Mouse (Mus musculus): Measurements from ENCODE around the gene Ina. TPM values are rescaled to one million over a fixed set of nuclear protein-coding genes. Genes with fewer than 3 reads are reported as not detected.

Ina gene
- 1.5 TPM for polyA plus RNA-seq (2021)

DNA sequence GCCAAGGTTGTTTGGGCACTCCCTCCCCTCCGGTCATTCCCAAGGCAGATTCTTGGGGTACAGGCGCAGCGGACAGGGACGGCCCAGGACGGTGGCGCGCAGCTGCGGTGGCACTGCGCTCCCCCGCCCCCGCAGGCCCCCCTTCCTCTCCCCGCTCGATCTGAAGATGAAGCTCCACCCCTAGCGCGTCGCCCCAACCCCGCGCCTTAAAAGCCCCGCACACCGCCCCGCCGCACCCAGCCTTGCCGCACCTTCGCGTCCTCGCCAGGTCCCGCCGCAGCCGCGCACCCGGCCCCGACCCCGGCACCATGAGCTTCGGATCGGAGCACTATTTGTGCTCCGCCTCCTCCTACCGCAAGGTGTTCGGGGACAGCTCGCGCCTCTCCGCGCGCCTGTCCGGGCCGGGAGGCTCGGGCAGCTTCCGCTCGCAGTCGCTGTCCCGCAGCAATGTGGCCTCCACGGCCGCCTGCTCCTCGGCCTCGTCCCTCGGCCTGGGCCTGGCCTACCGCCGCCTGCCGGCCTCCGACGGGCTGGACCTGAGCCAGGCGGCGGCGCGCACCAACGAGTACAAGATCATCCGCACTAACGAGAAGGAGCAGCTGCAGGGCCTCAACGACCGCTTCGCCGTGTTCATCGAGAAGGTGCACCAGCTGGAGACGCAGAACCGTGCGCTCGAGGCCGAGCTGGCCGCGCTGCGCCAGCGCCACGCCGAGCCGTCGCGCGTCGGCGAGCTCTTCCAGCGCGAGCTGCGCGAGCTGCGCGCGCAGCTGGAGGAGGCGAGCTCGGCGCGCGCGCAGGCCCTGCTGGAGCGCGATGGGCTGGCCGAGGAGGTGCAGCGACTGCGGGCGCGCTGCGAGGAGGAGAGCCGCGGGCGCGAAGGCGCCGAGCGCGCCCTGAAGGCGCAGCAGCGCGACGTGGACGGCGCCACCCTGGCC, at the start of gene Ina, which contains the start of gene Nt5c2:
Gene Ina (plus strand): TSS at position 252 of the 935 bp plus-strand sequence.
Gene Nt5c2 (minus strand): TSS at position 707 of the 935 bp plus-strand sequence.
- no peak for DNase-seq (ENCODE audit: low read depth, low spot score)
- no peak for TF ChIP-seq CTCF (IDR thresholded peaks at IDR 0.05)
- ATAC-seq = peak; percentile 33
- in situ Hi-C loops (cut with MboI; ENCODE audit: low pct_unique_long_range_greater_than_20kb) = no loop called here
- ChIA-PET CTCF (no interaction called here), POLR2A (no interaction called here)
- H3K27me3 ChIP-seq = peaks cover 61% of the 10 kb centered on the region

DNA sequence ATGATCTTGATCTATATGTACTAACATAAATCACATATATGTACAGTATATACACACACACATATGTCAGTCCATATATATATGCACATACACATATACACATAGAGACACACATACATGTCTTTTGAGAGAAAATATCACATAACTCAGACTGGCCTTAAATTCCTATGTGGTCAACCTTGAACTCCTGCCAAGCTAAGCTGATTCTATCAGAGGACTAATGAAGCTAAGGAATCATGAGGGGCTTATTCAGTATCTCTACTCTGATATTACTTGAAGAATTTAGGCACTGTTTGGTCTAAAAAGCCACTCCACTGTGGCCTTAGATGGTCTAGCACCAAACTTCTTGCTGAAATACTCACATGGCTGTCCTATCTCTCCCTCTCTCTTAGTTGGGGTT, 49.0 kb upstream of the Ina start:
- H3K27me3 ChIP-seq = no peaks in the 10 kb centered on the region
- TF ChIP-seq CTCF (IDR thresholded peaks at IDR 0.05) = no peak
- ChIA-PET POLR2A (no interaction called here), CTCF (interaction anchor here (1.2 kb wide), 1 partner anchor 12 kb away, joined by 3 read pairs; no protein-coding TSS in a partner anchor)
- ATAC-seq (no peak), DNase-seq (ENCODE audit: low read depth, low spot score) (no peak)
- in situ Hi-C loops (cut with MboI; ENCODE audit: low pct_unique_long_range_greater_than_20kb) = no loop called here

DNA sequence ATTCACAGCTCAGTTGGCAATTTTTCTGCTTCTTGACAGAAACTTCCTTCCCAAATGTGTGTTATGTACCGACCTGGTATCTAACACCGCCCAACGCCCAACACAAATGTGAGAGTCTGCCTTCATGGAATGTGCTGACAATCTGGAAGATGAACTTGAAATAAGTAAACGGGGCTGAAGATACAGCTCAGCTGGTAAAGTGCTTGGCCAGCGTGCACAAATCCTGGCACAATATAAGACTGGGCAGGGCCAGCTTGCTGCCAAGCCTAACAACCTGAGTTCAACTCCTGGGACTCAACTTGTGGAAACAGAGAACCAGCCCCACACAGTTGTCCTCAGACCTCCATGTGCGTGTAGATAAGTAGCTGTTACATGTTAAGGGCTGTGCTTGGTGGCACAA, 48.2 kb upstream of the Ina start:
- no peak for DNase-seq (ENCODE audit: low read depth, low spot score)
- H3K27me3 ChIP-seq = no peaks in the 10 kb centered on the region
- TF ChIP-seq CTCF (IDR thresholded peaks at IDR 0.05) = no peak
- ChIA-PET CTCF (interaction anchor here (0.8 to 1.2 kb wide), 2 partner anchors 13 to 22 kb away, joined by 3 read pairs; no protein-coding TSS in a partner anchor), POLR2A (no interaction called here)
- no peak for ATAC-seq
- in situ Hi-C loops (cut with MboI; ENCODE audit: low pct_unique_long_range_greater_than_20kb) = no loop called here

DNA sequence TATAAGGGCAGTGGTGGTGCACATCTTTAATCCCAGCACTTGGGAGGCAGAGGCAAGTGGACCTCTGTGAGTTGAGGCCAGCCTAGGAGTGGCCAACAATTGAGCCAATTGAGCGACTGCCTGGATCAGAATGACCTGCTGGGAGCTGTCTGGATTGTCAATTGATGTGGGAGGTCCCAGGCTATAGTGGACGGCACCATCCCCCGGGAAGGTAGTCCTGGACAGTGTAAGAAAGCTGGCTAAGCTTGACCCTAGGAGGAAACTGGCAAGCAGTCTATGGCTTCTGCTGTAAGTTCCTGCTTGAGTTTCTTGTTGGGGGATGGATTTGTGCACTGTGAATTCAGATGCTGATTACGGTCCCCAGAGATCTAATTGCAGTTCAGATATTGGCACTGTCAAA, 46.6 kb upstream of the Ina start:
- no peak for DNase-seq (ENCODE audit: low read depth, low spot score)
- ATAC-seq = no peak
- ChIA-PET POLR2A (no interaction called here), CTCF (no interaction called here)
- in situ Hi-C loops (cut with MboI; ENCODE audit: low pct_unique_long_range_greater_than_20kb) = no loop called here
- H3K27me3 ChIP-seq = no peaks in the 10 kb centered on the region
- no peak for TF ChIP-seq CTCF (IDR thresholded peaks at IDR 0.05)

DNA sequence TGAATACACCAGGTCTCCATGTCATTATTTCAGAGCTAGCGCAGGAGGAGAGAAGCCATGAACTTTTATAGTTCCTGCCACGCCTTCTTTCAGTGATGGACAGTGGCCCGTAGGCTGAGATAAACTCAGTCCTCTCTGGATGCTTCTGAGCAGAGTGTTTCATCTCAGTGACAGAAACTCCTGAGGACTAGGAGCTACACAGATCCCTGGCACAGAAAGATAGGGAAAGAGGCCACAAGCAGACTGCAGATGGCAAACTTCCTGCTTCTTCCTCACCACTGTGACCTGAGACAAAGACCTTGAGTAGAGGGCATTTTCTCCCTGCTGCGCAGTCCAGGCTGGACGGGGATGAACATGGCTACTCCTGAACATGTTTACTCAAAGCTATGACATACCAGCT, 45.7 kb upstream of the Ina start:
- DNase-seq (ENCODE audit: low read depth, low spot score) (no peak), ATAC-seq (no peak)
- ChIA-PET CTCF (interaction anchor here (1.2 to 2.4 kb wide), 8 partner anchors 9 to 93 kb away, joined by 3 to 11 read pairs (median 4); no protein-coding TSS in a partner anchor), POLR2A (interaction anchor here (1.3 to 2.7 kb wide), 2 partner anchors 8 to 20 kb away, joined by 7 to 15 read pairs; no protein-coding TSS in a partner anchor)
- no peaks in the 10 kb centered on the region for H3K27me3 ChIP-seq
- in situ Hi-C loops (cut with MboI; ENCODE audit: low pct_unique_long_range_greater_than_20kb) = no loop called here
- TF ChIP-seq CTCF (IDR thresholded peaks at IDR 0.05) = no peak

DNA sequence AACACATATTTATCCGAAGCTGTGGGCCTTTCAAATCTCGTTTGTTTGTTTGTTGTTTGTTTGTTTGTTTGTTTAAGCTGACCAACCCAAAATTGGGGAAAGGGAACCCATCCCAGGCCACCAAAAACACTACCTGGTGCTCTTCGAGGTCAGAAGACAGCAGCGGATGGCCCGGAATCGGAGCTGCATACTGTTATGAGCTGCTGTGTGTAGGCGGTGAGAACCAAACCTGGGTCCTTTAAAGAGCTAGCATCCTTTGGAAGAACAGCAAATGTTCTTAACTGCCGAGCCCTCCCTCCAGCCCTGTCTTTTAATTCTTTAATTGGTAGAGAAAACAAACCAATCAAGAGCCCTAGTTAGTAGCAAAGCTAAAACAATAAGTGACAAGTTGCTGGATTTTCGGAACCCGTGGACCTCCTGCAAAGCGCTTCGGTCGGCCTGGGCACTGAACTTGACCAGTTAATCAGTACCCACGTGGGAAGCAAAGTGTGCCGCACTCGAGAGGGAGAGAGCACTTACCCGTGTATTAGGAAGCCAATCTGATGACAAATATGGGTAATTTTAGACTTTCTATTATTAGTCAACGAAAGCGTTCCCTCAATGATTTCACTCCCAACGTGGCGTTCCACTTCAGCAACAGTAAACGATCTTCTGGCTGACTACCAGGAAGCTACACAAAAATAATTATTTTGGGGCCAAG, 45.1 kb upstream of the Ina start:
- in situ Hi-C loops (cut with MboI; ENCODE audit: low pct_unique_long_range_greater_than_20kb) = no loop called here
- peak; percentile 78 for ATAC-seq
- POLR2A ChIA-PET = interaction anchor here (0.6 to 2.7 kb wide), 3 partner anchors 9 to 134 kb away, joined by 7 to 15 read pairs (median 7); no protein-coding TSS in a partner anchor
- peak; percentile 93 for DNase-seq (ENCODE audit: low read depth, low spot score)
- H3K27me3 ChIP-seq = no peaks in the 10 kb centered on the region
- CTCF ChIA-PET = interaction anchor here (1.1 to 2.4 kb wide), 9 partner anchors 9 to 94 kb away, joined by 3 to 11 read pairs (median 4); no protein-coding TSS in a partner anchor
- TF ChIP-seq CTCF (IDR thresholded peaks at IDR 0.05) = no peak

DNA sequence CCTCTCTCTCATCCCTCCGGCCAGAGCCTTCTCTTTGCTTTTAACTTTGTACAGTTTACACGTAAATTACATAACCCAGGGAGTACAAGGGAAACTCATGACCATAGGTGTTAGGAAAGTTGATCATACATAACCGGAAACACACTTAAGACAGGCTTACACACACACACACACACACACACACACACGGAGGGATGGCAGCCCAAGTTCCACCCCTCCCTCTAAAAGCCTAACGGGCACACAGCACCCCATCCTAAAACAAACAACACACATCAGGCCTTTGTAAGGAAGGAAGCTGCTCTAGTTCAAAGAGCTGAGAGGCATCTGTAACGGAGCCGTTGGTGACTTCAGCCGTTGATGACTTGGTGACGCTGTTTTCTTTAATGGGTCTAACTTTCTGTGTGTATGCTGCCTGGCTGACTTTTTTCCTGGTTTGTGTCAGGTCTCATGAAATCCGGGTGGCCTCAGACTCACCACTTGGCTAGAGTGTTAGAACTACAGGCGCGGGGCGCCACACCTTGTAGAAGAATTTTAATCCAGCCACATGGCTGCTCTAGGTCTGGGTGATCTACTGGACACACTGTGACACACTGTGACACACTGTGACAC, 44.3 kb upstream of the Ina start:
- peak; percentile 45 for ATAC-seq

DNA sequence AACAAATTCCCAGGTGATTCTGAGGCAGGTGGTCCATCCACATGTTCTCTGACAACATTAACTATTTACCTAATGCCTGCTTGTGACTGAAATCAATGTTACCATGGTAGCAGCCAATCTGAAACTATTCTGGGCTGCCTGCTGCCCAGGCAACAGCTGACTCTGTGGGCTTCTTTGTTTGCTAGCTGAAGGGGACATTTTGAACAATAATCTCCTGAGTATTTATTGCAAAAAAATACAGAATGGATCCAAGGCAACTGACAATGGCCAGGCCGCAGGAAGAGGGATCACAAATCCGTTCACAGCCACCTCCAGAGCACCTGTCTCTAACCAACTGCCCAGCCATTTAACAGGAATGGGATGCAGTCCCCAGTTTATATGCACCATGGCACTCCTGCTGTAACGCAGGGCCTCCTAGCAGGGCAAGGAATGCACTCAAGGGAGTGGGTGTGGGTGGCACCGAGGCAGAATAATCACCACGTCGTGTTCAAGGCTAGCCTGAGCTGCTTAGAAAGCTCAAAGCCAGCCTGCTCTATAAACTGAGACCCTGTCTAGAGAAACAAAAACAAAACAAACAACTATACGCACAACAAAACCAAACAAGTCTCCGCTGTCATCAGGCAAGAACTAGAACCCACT, 43.3 kb upstream of the Ina start:
- ATAC-seq (no peak), DNase-seq (ENCODE audit: low read depth, low spot score) (no peak)
- in situ Hi-C loops (cut with MboI; ENCODE audit: low pct_unique_long_range_greater_than_20kb) = no loop called here
- POLR2A ChIA-PET = interaction anchor here (1.0 to 2.7 kb wide), 2 partner anchors 18 to 35 kb away, joined by 3 to 15 read pairs; no protein-coding TSS in a partner anchor
- no peak for TF ChIP-seq CTCF (IDR thresholded peaks at IDR 0.05)
- H3K27me3 ChIP-seq = no peaks in the 10 kb centered on the region
- CTCF ChIA-PET = no interaction called here

More for the DNA sequence above, 44.3 kb upstream of the Ina start:
- in situ Hi-C loops (cut with MboI; ENCODE audit: low pct_unique_long_range_greater_than_20kb) = no loop called here
- ChIA-PET CTCF (interaction anchor here (0.7 to 2.4 kb wide), 8 partner anchors 9 to 94 kb away, joined by 3 to 11 read pairs (median 4); no protein-coding TSS in a partner anchor), POLR2A (interaction anchor here (0.6 to 2.7 kb wide), 3 partner anchors 9 to 211 kb away, joined by 5 to 15 read pairs (median 7); no protein-coding TSS in a partner anchor)
- no peak for DNase-seq (ENCODE audit: low read depth, low spot score)
- no peak for TF ChIP-seq CTCF (IDR thresholded peaks at IDR 0.05)
- H3K27me3 ChIP-seq = no peaks in the 10 kb centered on the region

DNA sequence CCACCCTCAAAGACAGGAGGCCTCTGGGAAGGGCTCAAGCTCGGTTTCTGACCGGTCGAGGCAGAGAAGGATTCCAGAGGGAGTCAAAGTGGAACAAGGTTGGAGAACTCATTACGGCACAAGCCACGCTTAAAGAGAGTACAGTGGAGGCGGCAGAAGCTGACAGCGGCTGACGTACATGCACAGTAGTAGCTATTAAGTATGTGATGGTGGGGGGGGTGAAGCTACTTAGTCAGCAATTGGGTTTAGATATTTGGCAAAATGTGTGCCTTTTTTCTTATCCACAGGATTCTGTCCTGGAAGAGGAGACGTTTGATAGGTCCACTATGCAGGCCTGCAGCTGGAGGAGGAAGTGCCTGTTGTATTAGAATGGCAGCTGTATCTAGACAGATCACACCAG, 42.8 kb upstream of the Ina start:
- CTCF ChIA-PET = no interaction called here
- no peak for TF ChIP-seq CTCF (IDR thresholded peaks at IDR 0.05)
- DNase-seq (ENCODE audit: low read depth, low spot score) (no peak), ATAC-seq (no peak)
- in situ Hi-C loops (cut with MboI; ENCODE audit: low pct_unique_long_range_greater_than_20kb) = no loop called here
- H3K27me3 ChIP-seq = no peaks in the 10 kb centered on the region
- POLR2A ChIA-PET = interaction anchor here (1.0 to 2.7 kb wide), 2 partner anchors 18 to 36 kb away, joined by 3 to 15 read pairs; no protein-coding TSS in a partner anchor

DNA sequence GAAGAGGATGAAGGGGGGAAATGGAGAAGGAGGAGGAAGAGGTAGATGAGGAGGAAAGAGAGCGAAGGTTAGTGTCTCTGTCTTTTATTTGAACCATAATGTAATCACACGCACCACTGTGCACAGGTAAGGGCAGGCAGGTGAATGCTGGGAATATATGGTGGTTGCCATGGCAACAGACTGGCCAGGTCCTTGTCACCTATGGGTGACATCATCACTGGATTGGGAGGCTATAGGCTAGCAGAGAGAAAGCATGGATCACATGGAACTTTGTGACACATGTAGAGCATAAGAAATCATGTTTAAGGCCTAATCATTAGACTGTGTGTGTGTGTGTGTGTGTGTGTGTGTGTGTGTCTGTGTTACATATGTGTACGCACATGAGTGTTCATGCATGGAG, 42.3 kb upstream of the Ina start:
- ATAC-seq = no peak
- ChIA-PET POLR2A (no interaction called here), CTCF (no interaction called here)
- H3K27me3 ChIP-seq = no peaks in the 10 kb centered on the region
- no peak for DNase-seq (ENCODE audit: low read depth, low spot score)
- in situ Hi-C loops (cut with MboI; ENCODE audit: low pct_unique_long_range_greater_than_20kb) = no loop called here
- TF ChIP-seq CTCF (IDR thresholded peaks at IDR 0.05) = no peak

All from Patski (cell line).